22 mouse cellular contexts compared by ENCODE assay signal in genomic region chr3:159878983-159879382, GRCm38 (mm10). TPM values are rescaled to one million over a fixed set of nuclear protein-coding genes. Genes with fewer than 3 reads are reported as not detected.
DNase-seq lines count a peak whose midpoint lies in the region; ATAC-seq and TF ChIP-seq lines count a peak whose summit lies in the region.
"Had no signal": no experiment of that assay in that cellular context is flagged by ENCODE, and none has a peak within 500 bp of the region (broad histone marks: within the 10 kb centered on the region; RNA-seq: fewer than 3 reads in every experiment).

No protein-coding gene starts in this region.

- no peak for TF ChIP-seq CTCF in layer of hippocampus, adult 2 months (conservative IDR thresholded peaks at IDR 0.05)
- TF ChIP-seq CTCF in brain, embryonic 14.5 days (IDR thresholded peaks at IDR 0.05; ENCODE audit: borderline replicate concordance, extremely low read depth, insufficient read depth, insufficient read length), result no peak

- no peak for TF ChIP-seq POLR2A in brain, embryonic 14.5 days (IDR thresholded peaks at IDR 0.05; ENCODE audit: borderline replicate concordance, extremely low read depth, insufficient read depth, insufficient read length, poor library complexity, severe bottlenecking)

- peak; percentile 12 for DNase-seq in embryo, embryonic 11 days
- no peak for DNase-seq in embryo, embryonic 10 days (ENCODE audit: low spot score)
- DNase-seq in layer of hippocampus, adult 2 months (ENCODE audit: low spot score in 2 of 2), result no peak
- no peak for DNase-seq in layer of hippocampus, adult 9-11 months
- DNase-seq in brain, embryonic 14.5 days (ENCODE audit: low read depth), result peak; percentile 57
- DNase-seq in midbrain, embryonic 14.5 days, result peak; percentile 39
- no peak for DNase-seq in left cerebral cortex, postnatal 4 days
- no peak for DNase-seq in T-cell, adult 2 months (ENCODE audit: low spot score)
- DNase-seq: adrenal gland, postnatal 25 days; cerebellum, adult 11 months; cerebellum, postnatal 10 days; gastrocnemius, postnatal 10 days; heart, adult 11 months; kidney, adult 2 months; liver; lung, postnatal 4 days had no signal

- H3K4me3 ChIP-seq in layer of hippocampus, adult 2 months, result no peak overlapping the region
- no peak overlapping the region for H3K4me3 ChIP-seq in midbrain, embryonic 14.5 days (replicated peaks; ENCODE audit: low read depth, low read length)
- H3K4me3 ChIP-seq: embryonic facial prominence, embryonic 15.5 days; limb, embryonic 10.5 days; liver, embryonic 15.5 days; lung, embryonic 15.5 days had no signal

- peak; percentile 46; the same call in 1 of the 2 replicates for ATAC-seq in midbrain, embryonic 14.5 days (ENCODE audit: low FRiP score, low TSS enrichment)

- no peaks in the 10 kb centered on the region for H3K9me3 ChIP-seq in midbrain, embryonic 14.5 days (ENCODE audit: control insufficient read depth, low read length)
- H3K9me3 ChIP-seq: embryonic facial prominence, embryonic 15.5 days; limb, embryonic 10.5 days; liver, embryonic 15.5 days; lung, embryonic 15.5 days had no signal

- H3K9ac ChIP-seq in midbrain, embryonic 14.5 days (replicated peaks; ENCODE audit: low read length), result no peak overlapping the region
- H3K9ac ChIP-seq: embryonic facial prominence, embryonic 15.5 days; liver, embryonic 15.5 days; lung, embryonic 15.5 days had no signal

- no peaks in the 10 kb centered on the region for H3K36me3 ChIP-seq in midbrain, embryonic 14.5 days (ENCODE audit: control insufficient read depth, insufficient read depth, low read length)
- H3K36me3 ChIP-seq: liver, embryonic 15.5 days; lung, embryonic 15.5 days had no signal

- H3K27ac ChIP-seq in layer of hippocampus, adult 2 months, result peak overlapping the region; percentile 37; the same call in 1 of the 2 replicates
- no peak overlapping the region for H3K27ac ChIP-seq in midbrain, embryonic 14.5 days (replicated peaks; ENCODE audit: low read depth, low read length)
- H3K27ac ChIP-seq: embryonic facial prominence, embryonic 15.5 days; kidney, postnatal 0 days; limb, embryonic 10.5 days; liver, embryonic 15.5 days; lung, embryonic 15.5 days had no signal

- no peaks in the 10 kb centered on the region for H3K4me1 ChIP-seq in midbrain, embryonic 14.5 days (ENCODE audit: control insufficient read depth, insufficient read depth, low read length)
- H3K4me1 ChIP-seq: embryonic facial prominence, embryonic 15.5 days; limb, embryonic 10.5 days; liver, embryonic 15.5 days; lung, embryonic 15.5 days had no signal

- intact Hi-C loops in left cerebral cortex, postnatal 4 days (cut with DNase I), result no loop called here

- no peaks in the 10 kb centered on the region for H3K27me3 ChIP-seq in midbrain, embryonic 14.5 days (ENCODE audit: control insufficient read depth, insufficient read depth, low read length)
- H3K27me3 ChIP-seq: embryonic facial prominence, embryonic 15.5 days; liver, embryonic 15.5 days; lung, embryonic 15.5 days had no signal

- no peak overlapping the region for H3K4me2 ChIP-seq in midbrain, embryonic 14.5 days (ENCODE audit: low read length)
- H3K4me2 ChIP-seq: embryonic facial prominence, embryonic 15.5 days; heart, embryonic 11.5 days; liver, embryonic 15.5 days; lung, embryonic 15.5 days had no signal

RNA-seq across cellular contexts. Expression of gene Wls, which starts 39.5 kb away (rescaled TPM):
- total RNA-seq in layer of hippocampus, adult 2 months (2021), result 10 to 100 TPM; 19.5 to 22.3 TPM
- polyA plus RNA-seq in brain, embryonic 14.5 days (2012; rRNA removed), result 37.4 and 56.1 TPM in 2 replicates
- polyA plus RNA-seq in midbrain, embryonic 14.5 days (2014; fragmentation: Nextera tagmentation; extraction: Ambion mirVana), result 59.5 and 104 TPM in 2 replicates
- total RNA-seq in left cerebral cortex, postnatal 4 days (2021), result 10 to 100 TPM; 23.8 to 25.9 TPM

Comparison
In these comparisons a context has a peak if more than half of its experiments do, and no peak if none do; other contexts are left out.
1. DNase-seq: peak in embryo, embryonic 11 days (single experiment), brain, embryonic 14.5 days (single experiment) and midbrain, embryonic 14.5 days (single experiment); none in embryo, embryonic 10 days (single experiment), layer of hippocampus, adult 2 months (0 of 2), layer of hippocampus, adult 9-11 months (single experiment), left cerebral cortex, postnatal 4 days (single experiment) and T-cell, adult 2 months (single experiment).